Mouse (Mus musculus): Measurements from ENCODE around the gene Gm20388.

DNA sequence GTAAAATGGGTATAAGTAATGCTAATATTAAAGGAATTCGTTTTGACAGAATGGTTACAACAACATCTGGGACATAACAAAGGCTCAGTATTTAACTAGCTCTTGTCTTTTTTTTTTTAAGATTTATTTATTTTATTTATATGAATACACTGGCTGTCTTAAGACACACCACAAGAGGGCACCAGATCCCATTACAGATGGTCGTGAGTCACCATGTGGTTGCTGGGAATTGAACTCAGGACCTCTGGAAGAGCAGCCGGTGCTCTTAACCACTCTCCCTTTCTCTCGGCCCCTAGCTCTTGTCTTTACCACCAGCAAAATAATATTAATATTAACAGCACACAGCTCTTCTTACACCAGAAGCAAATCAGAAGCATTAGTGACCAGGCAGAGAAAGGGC lies 3742.0 kb downstream of the Gm20388 start:
- TF ChIP-seq POLR2A (IDR thresholded peaks at IDR 0.05; ENCODE audit: insufficient read depth, low read depth, low read length) (no peak), CTCF (IDR thresholded peaks at IDR 0.05; ENCODE audit: insufficient read depth, low read depth, low read length) (no peak)

Data from olfactory bulb, adult 2 months (tissue).